Mouse (Mus musculus): Measurements from ENCODE around the gene Aldh8a1. TPM values are rescaled to one million over a fixed set of nuclear protein-coding genes. Genes with fewer than 3 reads are reported as not detected.

Aldh8a1 gene
- polyA plus RNA-seq, 1 experiment from 2014 or later: 0.10 TPM

DNA sequence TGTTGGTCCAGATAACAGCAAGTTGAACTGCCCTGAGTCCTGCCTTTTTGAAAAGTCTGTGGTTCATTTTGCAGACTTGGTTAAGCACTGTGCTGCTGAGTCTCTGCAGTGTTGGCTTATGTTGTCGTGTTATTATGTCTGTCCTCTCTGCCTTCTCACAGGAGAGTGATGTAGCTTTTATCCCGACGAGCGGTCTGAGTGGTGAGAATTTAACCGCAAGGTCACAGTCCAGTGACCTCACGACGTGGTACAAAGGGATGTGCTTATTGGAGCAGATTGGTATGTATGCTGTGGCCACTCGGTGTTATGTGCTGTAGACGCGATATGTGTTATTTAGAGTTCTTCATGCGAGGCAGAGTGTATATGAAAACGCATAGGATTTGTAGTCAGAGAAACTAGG, 25.3 kb upstream of the Aldh8a1 start:
- no peak for ATAC-seq (ENCODE audit: low FRiP score, low read depth)
- no peak overlapping the region for H3K9ac ChIP-seq
- H3K27me3 ChIP-seq (replicated peaks): no peaks in the 10 kb centered on the region
- H3K36me3 ChIP-seq: peaks cover 49% of the 10 kb centered on the region
- WGBS: 78% methylated on average over 12 of the region's 12 CpGs
- no peaks in the 10 kb centered on the region for H3K9me3 ChIP-seq
- H3K4me2 ChIP-seq (replicated peaks): no peak overlapping the region
- no peak overlapping the region for H3K27ac ChIP-seq
- no peak overlapping the region for H3K4me3 ChIP-seq
- H3K4me1 ChIP-seq: no peaks in the 10 kb centered on the region

DNA sequence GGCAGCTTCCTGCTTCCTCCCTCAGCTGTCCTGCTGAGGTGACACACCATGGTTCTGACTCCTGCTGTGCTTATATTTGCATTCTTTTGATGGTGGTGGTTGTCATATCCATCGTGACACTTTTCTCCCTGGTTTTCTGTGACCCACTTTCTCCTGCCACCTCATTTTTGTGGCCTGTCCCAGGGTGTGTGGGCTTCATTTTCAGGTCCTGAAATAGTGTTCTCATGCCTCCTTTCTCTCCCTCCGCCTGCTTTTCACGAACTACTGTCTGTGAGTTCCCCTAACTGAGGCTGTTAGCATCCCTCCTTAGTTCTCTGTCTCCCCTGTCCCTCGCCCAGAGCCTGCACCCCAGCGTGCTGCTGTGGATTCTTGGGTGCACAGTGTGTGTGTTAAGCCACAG, 23.2 kb upstream of the Aldh8a1 start:
- no peak overlapping the region for H3K4me2 ChIP-seq (replicated peaks)
- H3K27ac ChIP-seq: no peak overlapping the region
- H3K4me3 ChIP-seq: no peak overlapping the region
- no peaks in the 10 kb centered on the region for H3K27me3 ChIP-seq (replicated peaks)
- H3K36me3 ChIP-seq: peaks cover 54% of the 10 kb centered on the region
- H3K4me1 ChIP-seq: no peaks in the 10 kb centered on the region
- ATAC-seq (ENCODE audit: low FRiP score, low read depth): no peak
- H3K9me3 ChIP-seq: no peaks in the 10 kb centered on the region
- 59% methylated on average over 5 of the region's 5 CpGs for WGBS
- H3K9ac ChIP-seq: no peak overlapping the region

DNA sequence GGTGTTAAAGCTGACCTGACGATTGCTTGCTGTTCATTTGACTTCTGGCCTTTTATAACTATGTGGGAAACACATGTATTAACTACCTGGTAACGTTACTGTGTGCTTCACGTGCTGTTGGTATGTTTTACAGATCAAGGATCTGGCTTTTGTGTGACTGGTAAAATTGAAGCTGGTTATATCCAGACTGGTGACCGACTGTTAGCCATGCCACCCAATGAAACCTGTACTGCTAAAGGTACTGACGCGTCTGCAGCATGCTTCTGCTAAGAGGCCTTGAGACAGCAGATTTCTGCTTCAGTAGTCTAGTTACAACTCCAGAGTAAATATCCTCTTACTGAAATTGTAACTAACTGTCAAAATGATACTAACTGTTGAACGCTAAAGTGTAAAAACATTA, 22.6 kb upstream of the Aldh8a1 start:
- ATAC-seq (ENCODE audit: low FRiP score, low read depth): no peak
- 94% methylated on average over 7 of the region's 7 CpGs for WGBS
- Histone ChIP-seq H3K9me3 (no peaks in the 10 kb centered on the region), H3K4me3 (no peak overlapping the region), H3K9ac (no peak overlapping the region), H3K27me3 (replicated peaks) (no peaks in the 10 kb centered on the region), H3K27ac (no peak overlapping the region), H3K4me2 (replicated peaks) (no peak overlapping the region), H3K36me3 (peaks cover 57% of the 10 kb centered on the region), H3K4me1 (no peaks in the 10 kb centered on the region)

DNA sequence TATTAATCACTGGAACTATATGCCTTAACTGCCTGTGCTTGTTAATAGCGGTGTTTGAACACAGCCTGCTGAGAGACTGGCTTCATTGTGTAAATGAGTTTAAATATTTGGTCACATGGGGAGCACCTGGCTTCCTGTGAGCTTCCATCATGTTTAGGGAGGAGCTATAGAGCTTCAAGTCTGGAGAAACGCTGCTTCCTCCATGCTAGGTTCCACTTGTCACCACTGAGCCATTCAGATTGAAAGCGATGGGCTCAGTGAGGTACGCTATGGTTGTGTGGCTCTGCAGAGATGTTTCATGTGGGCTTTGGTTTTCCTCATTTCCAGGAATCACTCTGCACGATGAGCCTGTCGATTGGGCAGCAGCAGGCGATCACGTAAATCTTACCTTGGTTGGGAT, 19.1 kb upstream of the Aldh8a1 start:
- Histone ChIP-seq H3K36me3 (peaks cover 51% of the 10 kb centered on the region), H3K4me1 (no peaks in the 10 kb centered on the region), H3K27ac (no peak overlapping the region), H3K4me3 (no peak overlapping the region), H3K9ac (no peak overlapping the region), H3K9me3 (no peaks in the 10 kb centered on the region), H3K27me3 (replicated peaks) (no peaks in the 10 kb centered on the region), H3K4me2 (replicated peaks) (no peak overlapping the region)
- 92% methylated on average over 8 of the region's 8 CpGs for WGBS
- ATAC-seq (ENCODE audit: low FRiP score, low read depth): no peak

DNA sequence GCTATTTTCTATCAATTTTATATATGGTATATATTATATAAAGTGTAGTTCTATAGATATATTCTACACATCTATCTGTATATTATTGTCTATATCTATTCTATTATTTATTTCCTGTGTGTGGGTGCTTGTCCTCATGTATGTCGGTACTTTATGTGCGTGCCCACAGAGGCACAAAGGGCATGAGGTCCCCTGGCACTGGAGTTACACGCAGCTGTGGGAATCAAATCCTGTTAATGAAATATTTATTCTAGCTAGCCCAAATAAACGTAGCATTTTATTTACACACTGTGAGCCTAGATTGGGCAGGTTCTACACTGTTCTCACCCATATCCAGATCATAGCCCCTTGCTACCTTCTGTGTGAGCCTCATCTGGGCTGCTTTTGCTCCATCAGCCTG, 18.0 kb upstream of the Aldh8a1 start:
- WGBS: 94% methylated on average over 4 of the region's 4 CpGs
- Histone ChIP-seq H3K4me2 (replicated peaks) (no peak overlapping the region), H3K4me3 (no peak overlapping the region), H3K27ac (no peak overlapping the region), H3K9me3 (no peaks in the 10 kb centered on the region), H3K4me1 (no peaks in the 10 kb centered on the region), H3K36me3 (peaks cover 47% of the 10 kb centered on the region), H3K27me3 (replicated peaks) (no peaks in the 10 kb centered on the region), H3K9ac (no peak overlapping the region)
- no peak for ATAC-seq (ENCODE audit: low FRiP score, low read depth)

DNA sequence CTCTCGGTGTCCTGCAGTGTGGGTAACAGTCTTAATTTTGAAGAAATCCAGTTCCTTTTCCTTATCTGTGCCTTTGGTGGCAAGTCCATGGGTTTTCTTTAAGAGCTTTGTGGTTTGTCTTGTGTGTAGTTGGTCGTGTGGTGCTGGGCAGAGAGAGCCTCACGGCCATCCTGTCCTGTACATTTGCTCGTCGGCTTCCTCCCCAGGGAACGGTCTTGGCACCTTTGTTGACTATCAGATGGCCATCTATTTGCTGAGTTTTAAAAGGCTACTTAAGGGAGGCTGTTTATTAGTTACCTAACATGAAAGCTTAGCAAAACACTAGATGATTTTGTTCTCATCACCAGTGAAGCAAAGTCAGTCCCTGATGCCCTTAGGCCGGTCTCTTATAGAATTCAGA, 15.2 kb upstream of the Aldh8a1 start:
- H3K27me3 ChIP-seq (replicated peaks): no peaks in the 10 kb centered on the region
- peaks cover 62% of the 10 kb centered on the region for H3K36me3 ChIP-seq
- H3K9ac ChIP-seq: no peak overlapping the region
- H3K9me3 ChIP-seq: no peaks in the 10 kb centered on the region
- no peak for ATAC-seq (ENCODE audit: low FRiP score, low read depth)
- H3K27ac ChIP-seq: no peak overlapping the region
- 90% methylated on average over 7 of the region's 7 CpGs for WGBS
- H3K4me2 ChIP-seq (replicated peaks): no peak overlapping the region
- H3K4me3 ChIP-seq: no peak overlapping the region
- no peaks in the 10 kb centered on the region for H3K4me1 ChIP-seq

DNA sequence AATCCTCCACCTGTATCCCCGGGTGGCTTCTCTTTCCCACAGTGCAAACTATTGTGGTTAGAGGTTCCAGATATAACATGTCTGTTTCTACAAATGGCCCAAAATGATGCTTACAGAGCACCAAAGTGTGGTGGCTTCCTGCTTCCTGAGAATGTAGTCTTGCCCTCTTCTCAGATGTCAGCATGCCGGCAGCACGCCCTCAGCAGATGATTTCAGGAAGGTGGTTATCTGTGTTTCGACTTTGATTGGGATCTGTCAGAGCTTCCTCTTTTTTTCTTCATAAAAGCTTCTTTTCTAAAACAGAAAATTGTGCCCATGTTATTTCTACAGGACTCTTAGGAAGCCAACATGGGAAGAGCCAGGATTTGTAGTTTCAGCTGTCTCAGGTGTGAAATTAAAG, 13.8 kb upstream of the Aldh8a1 start:
- WGBS: 91% methylated on average over 4 of the region's 4 CpGs
- no peak overlapping the region for H3K27ac ChIP-seq
- H3K4me2 ChIP-seq (replicated peaks): no peak overlapping the region
- peaks cover 63% of the 10 kb centered on the region for H3K36me3 ChIP-seq
- no peak overlapping the region for H3K9ac ChIP-seq
- no peaks in the 10 kb centered on the region for H3K9me3 ChIP-seq
- no peak for ATAC-seq (ENCODE audit: low FRiP score, low read depth)
- H3K4me1 ChIP-seq: no peaks in the 10 kb centered on the region
- H3K27me3 ChIP-seq (replicated peaks): no peaks in the 10 kb centered on the region
- H3K4me3 ChIP-seq: no peak overlapping the region

DNA sequence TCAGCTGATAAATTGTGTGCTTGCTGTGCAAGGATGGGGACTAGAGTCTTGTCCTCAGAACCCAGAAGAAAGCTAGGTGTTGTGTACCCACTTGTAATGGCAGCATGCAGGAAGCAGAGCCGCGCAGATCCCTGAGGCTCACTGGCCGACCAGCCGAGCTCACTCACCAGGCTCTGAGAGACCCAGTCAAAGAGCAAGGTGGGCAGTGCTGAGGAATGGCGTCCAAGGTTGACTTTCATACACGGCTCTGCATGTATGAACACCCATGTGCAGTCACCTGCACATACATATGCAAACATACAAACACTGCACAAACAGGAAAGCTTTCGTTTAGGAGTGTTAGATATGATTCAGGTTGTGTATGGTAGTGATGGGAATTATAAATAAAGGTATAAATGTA, 12.1 kb upstream of the Aldh8a1 start:
- H3K36me3 ChIP-seq: peaks cover 64% of the 10 kb centered on the region
- H3K4me2 ChIP-seq (replicated peaks): no peak overlapping the region
- no peak overlapping the region for H3K9ac ChIP-seq

DNA sequence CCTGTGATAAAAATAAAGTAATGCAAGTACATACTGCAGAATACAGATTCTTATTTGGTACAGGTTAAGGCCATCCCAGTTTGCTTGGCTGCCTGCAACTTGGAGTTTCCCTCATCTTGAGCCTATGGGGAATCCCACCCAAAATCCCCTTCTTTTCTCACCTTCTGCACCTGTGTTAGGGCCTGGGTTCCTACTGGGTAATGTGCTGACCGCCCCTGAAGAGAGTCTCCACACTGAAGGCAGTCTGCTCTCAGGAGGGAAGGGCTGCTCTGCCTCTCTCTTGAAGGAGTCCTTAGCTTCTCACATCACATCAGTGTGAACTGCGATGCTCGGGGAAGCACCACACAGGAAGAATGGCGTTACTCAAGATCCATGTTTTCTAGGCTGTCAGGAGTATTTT, 11.2 kb upstream of the Aldh8a1 start:
- H3K4me3 ChIP-seq: no peak overlapping the region
- no peaks in the 10 kb centered on the region for H3K4me1 ChIP-seq
- no peak for ATAC-seq (ENCODE audit: low FRiP score, low read depth)
- H3K4me2 ChIP-seq (replicated peaks): no peak overlapping the region
- H3K27me3 ChIP-seq (replicated peaks): no peaks in the 10 kb centered on the region
- WGBS: 88% methylated on average over 4 of the region's 4 CpGs
- no peaks in the 10 kb centered on the region for H3K9me3 ChIP-seq
- no peak overlapping the region for H3K9ac ChIP-seq
- H3K27ac ChIP-seq: no peak overlapping the region
- H3K36me3 ChIP-seq: peaks cover 65% of the 10 kb centered on the region

More for the DNA sequence above, 12.1 kb upstream of the Aldh8a1 start:
- no peaks in the 10 kb centered on the region for H3K27me3 ChIP-seq (replicated peaks)
- H3K4me3 ChIP-seq: no peak overlapping the region
- H3K27ac ChIP-seq: no peak overlapping the region
- no peak for ATAC-seq (ENCODE audit: low FRiP score, low read depth)
- no peaks in the 10 kb centered on the region for H3K4me1 ChIP-seq
- 95% methylated on average over 7 of the region's 7 CpGs for WGBS
- H3K9me3 ChIP-seq: no peaks in the 10 kb centered on the region

DNA sequence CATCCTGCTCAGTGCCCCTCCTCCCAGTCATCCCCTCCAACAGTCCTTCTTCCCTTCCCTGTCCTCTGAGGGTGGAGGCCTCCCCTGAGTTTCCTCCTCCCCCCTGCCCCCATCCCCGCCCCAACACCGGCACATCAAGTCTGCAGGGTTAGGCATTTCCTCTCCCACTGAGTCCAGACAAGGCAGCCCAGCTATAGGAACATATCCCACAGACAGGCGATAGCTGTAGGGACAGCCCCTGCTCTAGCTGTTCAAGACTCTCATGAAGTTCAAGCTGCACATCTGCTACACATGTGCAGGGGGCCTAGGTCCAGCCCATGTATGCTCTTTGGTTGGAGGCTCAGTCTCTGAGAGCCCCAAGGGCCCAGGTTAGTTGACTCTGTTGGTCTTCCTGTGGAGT, 10.6 kb upstream of the Aldh8a1 start:
- no peak overlapping the region for H3K4me2 ChIP-seq (replicated peaks)
- no peaks in the 10 kb centered on the region for H3K4me1 ChIP-seq
- 66% methylated on average over 3 of the region's 3 CpGs for WGBS
- no peak overlapping the region for H3K9ac ChIP-seq
- no peak overlapping the region for H3K4me3 ChIP-seq
- no peaks in the 10 kb centered on the region for H3K9me3 ChIP-seq
- peaks cover 62% of the 10 kb centered on the region for H3K36me3 ChIP-seq
- no peaks in the 10 kb centered on the region for H3K27me3 ChIP-seq (replicated peaks)
- H3K27ac ChIP-seq: no peak overlapping the region
- ATAC-seq (ENCODE audit: low FRiP score, low read depth): no peak

DNA sequence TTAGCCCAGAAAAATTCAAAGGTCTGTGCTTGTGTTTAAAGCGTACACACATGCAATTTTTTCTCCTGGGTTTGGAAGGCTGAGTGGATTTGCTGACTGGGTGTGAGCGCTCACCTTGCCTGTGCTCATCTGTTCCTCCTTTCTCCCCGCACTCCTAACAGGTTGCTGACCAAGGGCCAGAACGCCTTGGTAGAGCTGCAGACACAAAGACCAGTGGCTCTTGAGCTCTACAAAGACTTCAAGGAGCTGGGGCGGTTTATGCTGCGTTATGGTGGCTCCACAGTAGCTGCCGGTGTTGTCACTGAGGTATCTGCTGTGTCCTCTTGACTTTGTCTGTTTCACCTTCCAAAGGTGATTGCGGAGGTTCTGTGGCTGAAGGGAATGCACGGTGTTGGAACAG, 9.6 kb upstream of the Aldh8a1 start:
- Histone ChIP-seq H3K4me2 (replicated peaks) (no peak overlapping the region), H3K27ac (no peak overlapping the region), H3K9me3 (no peaks in the 10 kb centered on the region), H3K27me3 (replicated peaks) (no peaks in the 10 kb centered on the region), H3K36me3 (peaks cover 58% of the 10 kb centered on the region), H3K4me1 (no peaks in the 10 kb centered on the region), H3K9ac (no peak overlapping the region), H3K4me3 (no peak overlapping the region)
- ATAC-seq (ENCODE audit: low FRiP score, low read depth): no peak
- 94% methylated on average over 9 of the region's 9 CpGs for WGBS

DNA sequence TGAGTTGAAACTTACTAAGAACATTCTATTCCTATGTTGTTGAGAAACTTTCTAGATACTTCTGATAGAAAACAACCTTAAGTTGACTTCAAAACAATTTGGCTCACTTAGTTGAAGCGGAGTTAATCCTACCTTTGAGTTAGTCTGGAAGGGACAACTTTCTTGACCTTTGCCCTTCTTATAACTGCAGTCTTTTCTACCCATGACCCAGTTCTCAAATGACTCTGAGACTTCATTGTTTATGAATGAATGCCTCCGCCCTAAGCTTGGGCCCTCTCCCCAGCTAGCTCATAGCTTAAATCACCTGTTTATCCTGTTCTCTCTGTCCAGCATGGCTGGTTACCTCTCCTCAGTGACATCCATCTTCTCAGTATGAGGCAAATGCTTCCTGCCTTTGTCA, 7.5 kb upstream of the Aldh8a1 start:
- H3K36me3 ChIP-seq: peaks cover 43% of the 10 kb centered on the region
- ATAC-seq (ENCODE audit: low FRiP score, low read depth): no peak
- 79% methylated on average over 2 of the region's 2 CpGs for WGBS

DNA sequence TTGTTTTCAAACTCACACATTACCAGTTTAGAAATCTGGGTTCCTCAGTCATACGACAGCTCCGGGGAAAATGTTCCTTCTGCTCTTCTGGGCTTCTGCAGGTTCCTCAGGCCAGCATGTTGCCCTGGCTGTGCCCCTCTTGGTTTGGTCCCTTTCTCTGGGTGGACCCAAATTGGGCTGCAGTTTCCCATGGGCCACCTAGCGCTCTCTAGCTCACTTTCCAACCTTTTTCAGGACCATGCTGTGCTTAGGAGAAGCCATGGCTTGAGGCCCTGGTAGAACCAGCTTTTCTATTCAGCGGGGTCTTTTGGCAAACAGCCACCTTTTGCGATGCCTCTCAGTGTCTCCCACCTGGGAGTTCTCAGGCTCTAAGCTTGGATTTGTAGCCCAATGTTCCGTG, 4.8 kb upstream of the Aldh8a1 start:
- WGBS: 96% methylated on average over 6 of the region's 6 CpGs
- no peaks in the 10 kb centered on the region for H3K4me1 ChIP-seq
- H3K4me3 ChIP-seq: no peak overlapping the region
- ATAC-seq (ENCODE audit: low FRiP score, low read depth): no peak
- H3K27me3 ChIP-seq (replicated peaks): no peaks in the 10 kb centered on the region
- no peak overlapping the region for H3K4me2 ChIP-seq (replicated peaks)
- H3K36me3 ChIP-seq: peaks cover 22% of the 10 kb centered on the region; the same call in 1 of the 2 replicates
- H3K9me3 ChIP-seq: no peaks in the 10 kb centered on the region
- H3K9ac ChIP-seq: no peak overlapping the region
- no peak overlapping the region for H3K27ac ChIP-seq

More for the DNA sequence above, 7.5 kb upstream of the Aldh8a1 start:
- Histone ChIP-seq H3K4me2 (replicated peaks) (no peak overlapping the region), H3K9me3 (no peaks in the 10 kb centered on the region), H3K27me3 (replicated peaks) (no peaks in the 10 kb centered on the region), H3K9ac (no peak overlapping the region), H3K4me1 (no peaks in the 10 kb centered on the region), H3K27ac (no peak overlapping the region), H3K4me3 (no peak overlapping the region)
